Mouse (Mus musculus) midbrain, embryonic 11.5 days (tissue): Measurements from ENCODE around the gene Suclg2. TPM values are rescaled to one million over a fixed set of nuclear protein-coding genes. Genes with fewer than 3 reads are reported as not detected.
A peak's percentile ranks its signal among the peaks of the same experiment; 100 is the strongest.

ENCODE experiments used
- ATAC-seq: fragments of 200-750 bp; cut with Nextera tagmentation; 2 replicates; pipeline ENCODE4 v1.8.0; 2017; ENCODE audit warnings: moderate TSS enrichment, moderate library complexity; ENCODE audit not compliant: low FRiP score
- DNase-seq: peaks from one replicate; pipeline ENCODE4 v3.0.0; 2015; ENCODE audit warnings: low spot score; ENCODE audit errors: missing footprints
- H3K27ac ChIP-seq: fragments of 300-500 bp; sonication (generic); 2 replicates; pipeline ENCODE4 v1.5.1; 2014; ENCODE audit warnings: low read depth, low read length
- H3K27me3 ChIP-seq: fragments of 300-500 bp; sonication (generic); 2 replicates; pipeline ENCODE4 v1.6.1; 2014; ENCODE audit warnings: mild to moderate bottlenecking, low read length, moderate library complexity, mixed read lengths; ENCODE audit not compliant: control insufficient read depth, insufficient read depth
- H3K36me3 ChIP-seq: fragments of 300-500 bp; sonication (generic); 2 replicates; pipeline ENCODE4 v1.6.1; 2014; ENCODE audit warnings: mild to moderate bottlenecking, low read length, moderate library complexity, mixed read lengths; ENCODE audit not compliant: control insufficient read depth, insufficient read depth
- H3K4me1 ChIP-seq: fragments of 300-500 bp; sonication (generic); 2 replicates; pipeline ENCODE4 v1.6.1; 2014; ENCODE audit warnings: low read length; ENCODE audit not compliant: control insufficient read depth, insufficient read depth
- H3K4me2 ChIP-seq: fragments of 300-500 bp; sonication (generic); 2 replicates; pipeline ENCODE4 v1.6.1; 2014; ENCODE audit warnings: mild to moderate bottlenecking, moderate library complexity
- H3K4me3 ChIP-seq: fragments of 300-500 bp; sonication (generic); 2 replicates; pipeline ENCODE4 v1.5.1; 2014; ENCODE audit warnings: low read depth, low read length
- H3K9ac ChIP-seq: fragments of 300-500 bp; sonication (generic); 2 replicates; pipeline ENCODE4 v1.6.1; 2014; ENCODE audit warnings: low read length
- H3K9me3 ChIP-seq: fragments of 300-500 bp; sonication (generic); 2 replicates; pipeline ENCODE4 v1.6.1; 2016; ENCODE audit warnings: low read length; ENCODE audit not compliant: control insufficient read depth
- WGBS: fragments of 180-500 bp; shearing (Covaris S2); extraction: QIAGEN DNeasy Blood & Tissue Kit; methylation state at CpG from one replicate; pipeline ENCODE4 v1.1.7; 2014; 5-methylcytosine and 5-hydroxymethylcytosine counted together
- polyA plus RNA-seq: library from polyadenylated mRNA; unstranded; fragments of >200 nt; fragmentation: Nextera tagmentation; extraction: Ambion mirVana; gene quantifications from 2 replicates; pipeline ENCODE4 v1.2.1, GENCODE M21; 2014

The Suclg2 gene
- polyA plus RNA-seq, 1 experiment from 2014 or later, result 40.8 TPM

GRCm38 (mm10) chr6:95685242-95685641 is 33.4 kb downstream of the Suclg2 start:
- Histone ChIP-seq H3K27me3 (no peaks in the 10 kb centered on the region), H3K36me3 (no peaks in the 10 kb centered on the region), H3K9me3 (no peaks in the 10 kb centered on the region), H3K9ac (no peak overlapping the region), H3K4me2 (no peak overlapping the region), H3K4me3 (no peak overlapping the region), H3K27ac (no peak overlapping the region), H3K4me1 (no peaks in the 10 kb centered on the region)
- no peak for ATAC-seq
- 78% methylated on average over 4 of the region's 4 CpGs for WGBS
- no peak for DNase-seq

DNA sequence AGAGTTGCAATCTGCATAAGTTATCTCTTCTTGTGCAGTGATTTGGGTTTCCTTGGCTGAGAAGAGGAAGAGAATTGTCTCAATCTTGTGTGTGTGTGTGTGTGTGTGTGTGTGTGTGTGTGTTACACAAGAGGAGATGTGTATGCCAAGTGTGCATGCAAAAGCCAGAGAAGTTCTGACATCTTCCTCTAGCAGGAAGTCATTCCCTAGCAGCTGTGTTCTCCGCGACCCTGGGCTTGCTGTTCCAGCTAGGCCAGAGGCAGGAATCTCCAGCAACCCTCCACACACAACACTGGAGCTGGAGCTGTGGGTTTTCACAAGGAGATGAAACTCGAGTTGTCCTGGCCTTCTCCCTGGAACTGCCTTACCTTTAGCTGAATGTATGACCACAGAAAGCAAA is 38.9 kb downstream of the Suclg2 start:
- Histone ChIP-seq H3K4me1 (peaks cover 10% of the 10 kb centered on the region), H3K27ac (no peak overlapping the region), H3K27me3 (peaks cover 4% of the 10 kb centered on the region; the same call in 1 of the 2 replicates), H3K9me3 (no peaks in the 10 kb centered on the region), H3K36me3 (no peaks in the 10 kb centered on the region), H3K4me2 (no peak overlapping the region), H3K4me3 (no peak overlapping the region), H3K9ac (no peak overlapping the region)
- no peak for DNase-seq
- 67% methylated on average over 3 of the region's 3 CpGs for WGBS
- no peak for ATAC-seq

DNA sequence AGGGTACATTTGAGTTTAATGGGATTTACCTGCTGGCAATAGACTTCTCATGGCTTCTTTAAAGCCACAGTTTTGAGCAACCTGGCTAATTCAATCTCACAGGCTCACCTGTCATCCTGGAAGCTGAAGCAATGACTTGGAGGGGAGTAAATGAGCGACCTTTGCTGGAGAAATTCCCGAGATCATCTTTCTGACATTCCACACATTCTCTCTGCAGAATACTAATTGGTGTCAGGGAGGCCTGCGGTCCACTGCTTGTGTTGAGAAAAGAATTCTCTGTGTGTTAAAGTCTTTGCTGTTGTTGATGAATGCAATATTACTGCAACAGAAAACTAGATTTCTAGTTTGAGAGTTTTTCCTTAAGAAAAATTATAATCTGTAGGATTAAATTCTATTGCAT is 39.3 kb downstream of the Suclg2 start:
- H3K36me3 ChIP-seq, result no peaks in the 10 kb centered on the region
- no peak overlapping the region for H3K27ac ChIP-seq
- H3K4me3 ChIP-seq, result no peak overlapping the region
- H3K9me3 ChIP-seq, result no peaks in the 10 kb centered on the region
- peaks cover 4% of the 10 kb centered on the region; the same call in 1 of the 2 replicates for H3K27me3 ChIP-seq
- DNase-seq, result no peak
- H3K4me2 ChIP-seq, result no peak overlapping the region
- WGBS, result 59% methylated on average over 3 of the region's 3 CpGs
- peaks cover 13% of the 10 kb centered on the region for H3K4me1 ChIP-seq
- H3K9ac ChIP-seq, result no peak overlapping the region
- no peak for ATAC-seq

DNA sequence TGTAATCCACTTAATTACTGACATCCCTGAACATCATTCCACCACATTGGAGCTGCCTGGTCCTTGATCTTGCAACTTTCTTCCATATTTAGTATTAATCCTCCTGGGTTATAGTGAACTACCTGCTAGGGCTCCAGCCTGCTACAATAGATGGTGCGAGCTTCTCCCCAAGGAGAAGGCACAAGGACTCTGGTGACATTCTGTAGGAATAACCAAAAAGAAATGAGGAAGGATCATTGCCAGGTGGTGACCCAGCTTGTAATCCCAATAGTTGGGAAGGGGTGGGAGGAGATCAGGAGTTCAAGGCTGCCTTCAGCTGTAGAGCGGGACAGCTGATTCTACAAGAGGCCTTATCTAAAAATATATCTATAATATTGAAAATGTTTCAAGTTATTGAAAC is 41.6 kb downstream of the Suclg2 start:
- no peak for DNase-seq
- 88% methylated on average over 2 of the region's 2 CpGs for WGBS
- Histone ChIP-seq H3K9me3 (no peaks in the 10 kb centered on the region), H3K27me3 (peaks cover 4% of the 10 kb centered on the region; the same call in 1 of the 2 replicates), H3K4me1 (peaks cover 13% of the 10 kb centered on the region), H3K4me2 (no peak overlapping the region), H3K27ac (no peak overlapping the region), H3K9ac (no peak overlapping the region), H3K4me3 (no peak overlapping the region), H3K36me3 (no peaks in the 10 kb centered on the region)
- no peak for ATAC-seq

GRCm38 (mm10) chr6:95676439-95676838 is 42.2 kb downstream of the Suclg2 start:
- Histone ChIP-seq H3K27ac (no peak overlapping the region), H3K9me3 (no peaks in the 10 kb centered on the region), H3K4me1 (peaks cover 13% of the 10 kb centered on the region), H3K4me3 (no peak overlapping the region), H3K27me3 (peaks cover 4% of the 10 kb centered on the region; the same call in 1 of the 2 replicates), H3K9ac (no peak overlapping the region), H3K4me2 (no peak overlapping the region), H3K36me3 (no peaks in the 10 kb centered on the region)
- DNase-seq (no peak), ATAC-seq (no peak)
- 46% methylated on average over 4 of the region's 4 CpGs for WGBS

DNA sequence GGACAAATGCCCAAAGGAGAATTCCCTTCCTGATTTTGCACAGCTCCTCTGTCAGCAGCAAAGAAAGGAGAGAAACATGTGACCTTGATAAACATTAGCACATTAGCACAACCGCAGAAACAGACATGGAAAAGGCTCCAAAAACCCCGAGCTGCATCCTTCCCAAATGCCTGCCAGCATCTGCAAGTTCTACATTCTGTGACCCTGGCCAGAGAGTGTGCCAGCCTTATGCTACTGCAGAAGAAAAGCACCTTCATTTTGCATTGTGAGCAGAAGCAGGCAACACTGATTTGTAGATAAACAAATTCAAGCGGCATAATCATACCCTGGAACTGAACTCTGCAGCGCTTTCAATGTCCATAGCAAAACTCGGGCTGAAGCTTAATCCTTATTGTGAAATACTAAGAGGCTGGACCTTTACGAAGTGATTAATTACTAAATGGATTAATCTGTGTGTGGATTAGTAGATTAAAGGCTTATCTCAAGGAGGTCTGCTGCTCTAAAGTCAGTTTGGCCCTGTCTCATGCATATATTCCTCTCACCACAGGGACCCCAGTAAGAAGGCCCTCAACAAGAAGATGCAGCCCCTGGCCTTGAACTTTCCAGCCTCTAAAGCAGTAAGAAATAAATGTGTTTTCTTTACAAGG is 43.4 kb downstream of the Suclg2 start:
- no peak overlapping the region for H3K4me3 ChIP-seq
- no peaks in the 10 kb centered on the region for H3K36me3 ChIP-seq
- H3K4me1 ChIP-seq, result peaks cover 13% of the 10 kb centered on the region
- ATAC-seq, result peak; percentile 48; the same call in 1 of the 2 replicates
- H3K27me3 ChIP-seq, result peaks cover 4% of the 10 kb centered on the region; the same call in 1 of the 2 replicates
- DNase-seq, result no peak
- no peak overlapping the region for H3K9ac ChIP-seq
- no peak overlapping the region for H3K27ac ChIP-seq
- no peak overlapping the region for H3K4me2 ChIP-seq
- WGBS, result 13% methylated on average over 6 of the region's 6 CpGs
- H3K9me3 ChIP-seq, result no peaks in the 10 kb centered on the region

DNA sequence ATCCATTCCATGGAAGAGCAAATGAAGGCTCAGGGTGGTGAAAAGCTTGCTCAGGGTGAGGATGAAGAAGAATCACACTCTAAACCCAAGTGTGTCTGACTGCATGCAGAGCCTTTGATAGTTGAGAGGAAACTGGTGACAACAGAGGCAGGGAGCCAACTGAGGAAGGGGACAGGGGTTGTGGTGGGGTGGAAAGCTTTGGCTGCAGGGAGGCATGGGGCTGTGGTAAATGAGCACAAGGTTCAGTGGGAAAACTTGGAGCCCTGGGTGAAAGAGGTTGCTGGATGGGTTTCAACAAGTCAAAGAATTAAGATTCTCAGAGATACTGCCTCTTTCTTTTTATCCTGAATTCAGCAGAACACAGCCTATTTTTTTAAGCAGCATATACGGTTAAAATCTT is 43.9 kb downstream of the Suclg2 start:
- no peak overlapping the region for H3K4me2 ChIP-seq
- no peak overlapping the region for H3K9ac ChIP-seq
- peaks cover 4% of the 10 kb centered on the region; the same call in 1 of the 2 replicates for H3K27me3 ChIP-seq
- ATAC-seq (no peak), DNase-seq (peak; percentile 75)
- WGBS, result 31% methylated on average over 1 of the region's 1 CpGs
- no peak overlapping the region for H3K4me3 ChIP-seq
- H3K9me3 ChIP-seq, result no peaks in the 10 kb centered on the region
- no peak overlapping the region for H3K27ac ChIP-seq
- peaks cover 13% of the 10 kb centered on the region for H3K4me1 ChIP-seq
- no peaks in the 10 kb centered on the region for H3K36me3 ChIP-seq

GRCm38 (mm10) chr6:95669335-95669729 is 49.3 kb downstream of the Suclg2 start:
- no peak for ATAC-seq

DNA sequence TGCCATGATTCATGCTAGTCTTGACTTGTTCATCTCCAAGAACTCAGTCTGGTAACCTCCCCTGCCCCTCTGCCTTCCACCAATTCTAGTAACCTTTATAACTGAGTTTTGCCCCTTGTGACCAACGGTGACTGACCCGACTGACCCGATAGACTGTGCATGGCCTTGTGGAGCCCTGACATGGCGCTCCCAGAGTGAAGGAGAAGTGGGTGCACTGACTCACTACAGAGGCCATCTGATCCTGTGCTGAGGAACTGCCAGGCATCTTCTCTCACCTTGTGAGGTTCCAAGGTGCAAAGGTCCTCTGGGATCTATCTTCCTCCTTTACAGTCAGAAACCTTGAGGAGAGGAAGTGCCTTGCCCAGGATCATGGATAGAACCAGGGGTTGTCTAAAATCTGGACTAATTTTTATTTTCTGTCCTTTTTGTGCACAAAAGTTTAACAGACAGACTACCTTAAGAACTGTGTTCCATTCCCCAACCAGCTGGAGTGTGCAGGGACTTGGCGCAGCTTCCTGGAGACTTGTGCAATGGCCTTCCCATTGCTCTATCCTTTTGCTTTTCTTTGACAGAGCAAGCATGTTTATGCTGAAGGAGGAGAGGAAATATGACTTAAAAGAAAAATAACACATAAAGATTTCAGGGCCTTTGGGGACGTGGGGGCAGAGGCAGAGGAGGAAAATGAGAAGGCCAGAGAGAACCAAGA is 49.8 kb downstream of the Suclg2 start:
- H3K36me3 ChIP-seq, result no peaks in the 10 kb centered on the region
- ATAC-seq (no peak), DNase-seq (peak; percentile 64)
- no peaks in the 10 kb centered on the region for H3K9me3 ChIP-seq
- H3K27me3 ChIP-seq, result no peaks in the 10 kb centered on the region
- WGBS, result 95% methylated on average over 6 of the region's 6 CpGs
- H3K9ac ChIP-seq, result no peak overlapping the region
- H3K4me1 ChIP-seq, result no peaks in the 10 kb centered on the region
- H3K4me3 ChIP-seq, result no peak overlapping the region
- no peak overlapping the region for H3K27ac ChIP-seq
- H3K4me2 ChIP-seq, result no peak overlapping the region

More at GRCm38 (mm10) chr6:95669335-95669729, 49.3 kb downstream of the Suclg2 start:
- no peak overlapping the region for H3K4me2 ChIP-seq
- H3K27me3 ChIP-seq, result no peaks in the 10 kb centered on the region
- no peaks in the 10 kb centered on the region for H3K36me3 ChIP-seq
- H3K4me3 ChIP-seq, result no peak overlapping the region
- H3K27ac ChIP-seq, result no peak overlapping the region
- no peaks in the 10 kb centered on the region for H3K4me1 ChIP-seq
- 57% methylated on average over 3 of the region's 3 CpGs for WGBS
- no peaks in the 10 kb centered on the region for H3K9me3 ChIP-seq
- no peak overlapping the region for H3K9ac ChIP-seq
- peak; percentile 89 for DNase-seq
